Mouse (Mus musculus): Measurements from ENCODE around the gene Kcp. TPM values are rescaled to one million over a fixed set of nuclear protein-coding genes. Genes with fewer than 3 reads are reported as not detected.

Kcp gene
- polyA plus RNA-seq, 1 experiment, result 3.0 TPM

DNA sequence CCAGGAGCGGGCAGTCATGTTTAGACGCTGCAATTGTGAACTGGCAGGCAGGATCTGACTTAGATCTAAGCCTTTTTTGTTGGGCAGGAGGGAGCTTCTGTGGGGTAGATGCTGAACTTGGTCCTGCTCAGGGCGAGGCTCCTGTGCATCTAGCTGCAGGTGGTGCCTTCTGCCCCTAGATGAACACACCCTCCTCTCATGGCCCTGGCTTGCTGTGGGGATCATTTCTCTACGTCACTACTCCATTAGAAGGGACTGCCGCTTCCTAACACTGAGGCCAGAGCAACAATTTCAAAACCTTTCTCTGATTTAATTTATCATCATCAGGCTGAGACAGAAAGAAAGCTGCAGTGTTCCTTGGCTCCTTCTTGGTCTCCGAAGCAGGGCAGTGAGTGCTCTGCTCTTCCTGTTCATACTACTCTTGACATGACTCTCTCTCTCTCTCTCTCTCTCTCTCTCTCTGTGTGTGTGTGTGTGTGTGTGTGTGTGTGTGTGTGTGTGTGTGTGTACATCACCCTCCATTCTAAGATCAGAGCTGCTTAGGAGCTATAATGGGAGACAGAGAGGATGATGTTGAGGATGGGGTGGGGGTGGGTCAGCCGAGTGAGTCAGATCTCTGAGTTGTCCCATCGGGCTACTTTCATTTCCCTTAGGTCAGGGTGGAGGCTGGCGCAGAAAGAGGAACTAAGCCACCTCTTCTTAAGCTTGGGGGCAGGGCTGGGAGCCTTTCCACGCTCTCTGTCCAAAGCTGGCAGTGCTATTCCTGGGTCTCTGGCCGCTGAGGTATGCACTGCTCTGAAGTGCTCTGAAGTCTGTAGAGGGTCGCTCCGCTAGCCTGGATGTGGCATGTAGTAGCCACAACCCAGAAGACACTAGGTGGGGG is 21.1 kb upstream of the Kcp start:
- H3K4me3 ChIP-seq (ENCODE audit: low read depth, low read length), result peak overlapping the region; percentile 81
- 25% methylated on average over 13 of the region's 13 CpGs for WGBS
- H3K27me3 ChIP-seq (ENCODE audit: control insufficient read depth, insufficient read depth, low read length), result peaks cover 9% of the 10 kb centered on the region
- TF ChIP-seq CTCF (IDR thresholded peaks at IDR 0.05; ENCODE audit: extremely low read depth, insufficient read length, insufficient replicate concordance, low read depth, low read length) (no peak), POLR2A (IDR thresholded peaks at IDR 0.05; ENCODE audit: low read depth, low read length) (no peak)
- H3K4me1 ChIP-seq (ENCODE audit: control insufficient read depth, insufficient read depth, insufficient read length, low read length), result peaks cover 18% of the 10 kb centered on the region; the same call in 1 of the 2 replicates
- H3K36me3 ChIP-seq (ENCODE audit: control insufficient read depth, insufficient read depth, low read length), result no peaks in the 10 kb centered on the region
- peak overlapping the region; percentile 53 for H3K27ac ChIP-seq (ENCODE audit: insufficient read depth, low read depth, low read length)

- peak overlapping the region; percentile 53 for H3K27ac ChIP-seq (ENCODE audit: insufficient read depth, low read depth, low read length)
- H3K4me1 ChIP-seq (ENCODE audit: control insufficient read depth, insufficient read depth, insufficient read length, low read length), result peaks cover 21% of the 10 kb centered on the region; the same call in 1 of the 2 replicates
- H3K4me3 ChIP-seq (ENCODE audit: low read depth, low read length), result peak overlapping the region; percentile 81
- H3K36me3 ChIP-seq (ENCODE audit: control insufficient read depth, insufficient read depth, low read length), result no peaks in the 10 kb centered on the region
- TF ChIP-seq CTCF (IDR thresholded peaks at IDR 0.05; ENCODE audit: extremely low read depth, insufficient read length, insufficient replicate concordance, low read depth, low read length) (no peak), POLR2A (IDR thresholded peaks at IDR 0.05; ENCODE audit: low read depth, low read length) (0 out of 2 replicates have a peak, but pooled peaks have one; percentile 13)
- 10% methylated on average over 8 of the region's 8 CpGs for WGBS
- H3K27me3 ChIP-seq (ENCODE audit: control insufficient read depth, insufficient read depth, low read length), result peaks cover 9% of the 10 kb centered on the region
Observed at GRCm38 (mm10) chr6:29528165-29528505, 20.4 kb upstream of the Kcp start.

GRCm38 (mm10) chr6:29527361-29528164 is 19.8 kb upstream of the Kcp start:
- no peaks in the 10 kb centered on the region for H3K36me3 ChIP-seq (ENCODE audit: control insufficient read depth, insufficient read depth, low read length)
- H3K27me3 ChIP-seq (ENCODE audit: control insufficient read depth, insufficient read depth, low read length), result peaks cover 9% of the 10 kb centered on the region
- peak overlapping the region; percentile 53; the same call in 1 of the 2 replicates for H3K27ac ChIP-seq (ENCODE audit: insufficient read depth, low read depth, low read length)
- H3K4me3 ChIP-seq (ENCODE audit: low read depth, low read length), result peak overlapping the region; percentile 81
- H3K4me1 ChIP-seq (ENCODE audit: control insufficient read depth, insufficient read depth, insufficient read length, low read length), result peaks cover 21% of the 10 kb centered on the region; the same call in 1 of the 2 replicates
- no peak for TF ChIP-seq CTCF (IDR thresholded peaks at IDR 0.05; ENCODE audit: extremely low read depth, insufficient read length, insufficient replicate concordance, low read depth, low read length)
- TF ChIP-seq POLR2A (IDR thresholded peaks at IDR 0.05; ENCODE audit: low read depth, low read length), result no peak; the same call in 1 of the 2 replicates
- 5% methylated on average over 34 of the region's 34 CpGs for WGBS

DNA sequence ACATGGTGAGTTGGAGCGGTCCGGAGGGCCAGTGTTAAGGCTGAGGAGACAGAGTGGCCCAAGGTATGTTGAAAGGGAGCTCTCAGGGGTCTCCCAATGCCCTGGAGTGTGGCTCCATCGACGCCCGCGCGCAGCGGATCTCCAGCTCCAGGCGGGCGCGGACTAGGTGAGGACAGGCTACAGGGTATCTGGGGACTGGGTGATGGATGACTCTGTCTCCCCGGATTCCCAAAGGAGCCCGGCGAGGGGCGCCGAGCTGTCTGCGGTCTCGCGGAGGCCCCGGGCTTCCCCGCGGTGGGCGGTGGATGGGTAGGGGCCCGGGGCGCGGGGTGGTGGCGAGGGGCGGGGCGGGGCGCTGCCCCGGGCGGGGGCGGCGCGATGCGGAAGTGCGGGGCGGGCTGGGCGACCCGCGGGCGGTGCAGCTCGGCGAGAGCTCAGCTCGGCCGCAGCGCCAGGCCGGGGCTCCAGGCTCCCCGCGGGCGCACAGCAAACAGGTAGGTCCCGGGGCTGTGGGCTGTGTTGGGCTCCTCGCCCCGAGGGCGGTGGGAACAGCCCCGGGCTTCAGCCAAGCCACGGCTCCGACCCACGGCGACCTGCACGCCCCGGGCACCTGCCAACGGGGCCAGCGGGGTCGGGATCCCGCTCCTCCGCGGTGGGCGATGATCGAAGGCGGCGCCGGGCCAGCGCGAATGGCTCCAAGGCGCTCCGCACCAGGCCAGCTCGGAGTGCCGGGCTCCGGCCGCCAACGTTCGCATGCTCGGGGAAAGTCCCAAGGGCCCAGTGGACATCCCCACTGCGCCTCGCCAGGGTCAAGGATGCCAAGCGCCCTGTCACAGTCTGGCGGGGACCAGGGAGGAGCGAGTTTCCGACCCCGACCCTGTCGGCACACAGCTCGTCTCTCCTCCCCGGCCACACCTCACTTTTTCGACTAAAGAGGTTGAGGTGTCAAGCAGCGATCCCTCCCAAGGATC is 18.8 kb upstream of the Kcp start, which contains the start of gene Irf5:
Gene Irf5, plus strand, starts transcription at position 345 of the 971 bp plus-strand sequence.
- Histone ChIP-seq H3K36me3 (ENCODE audit: control insufficient read depth, insufficient read depth, low read length) (no peaks in the 10 kb centered on the region), H3K4me3 (ENCODE audit: low read depth, low read length) (peak within 1 kb of the TSS; percentile 81), H3K27me3 (ENCODE audit: control insufficient read depth, insufficient read depth, low read length) (peaks cover 9% of the 10 kb centered on the region), H3K27ac (ENCODE audit: insufficient read depth, low read depth, low read length) (peak within 1 kb of the TSS; percentile 11; the same call in 1 of the 2 replicates), H3K4me1 (ENCODE audit: control insufficient read depth, insufficient read depth, insufficient read length, low read length) (peaks cover 21% of the 10 kb centered on the region; the same call in 1 of the 2 replicates)
- WGBS, result 2% methylated on average over 84 of the region's 96 CpGs
- TF ChIP-seq POLR2A (IDR thresholded peaks at IDR 0.05; ENCODE audit: low read depth, low read length) (no peak), CTCF (IDR thresholded peaks at IDR 0.05; ENCODE audit: extremely low read depth, insufficient read length, insufficient replicate concordance, low read depth, low read length) (no peak)

DNA sequence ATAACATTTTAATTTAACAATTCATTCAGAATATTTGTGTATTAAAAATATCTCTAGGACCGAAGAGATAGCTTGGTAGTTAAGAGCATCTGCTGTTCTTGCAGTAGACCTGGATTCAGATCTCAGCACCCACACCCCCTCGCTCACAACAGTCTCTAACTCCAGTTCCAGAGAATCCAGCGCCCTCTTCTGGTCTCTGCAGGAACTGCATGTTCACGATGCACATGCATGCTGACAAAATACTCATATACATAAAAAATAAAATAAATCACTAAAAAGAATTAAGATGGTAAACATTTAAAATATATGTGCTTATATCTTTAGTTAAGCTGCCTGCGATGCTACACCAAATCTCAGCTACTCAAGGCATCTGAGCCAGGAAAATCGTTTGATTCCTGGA is 17.5 kb upstream of the Kcp start:
- no peak for TF ChIP-seq POLR2A (IDR thresholded peaks at IDR 0.05; ENCODE audit: low read depth, low read length)
- peak; percentile 58; the same call in 1 of the 2 replicates for TF ChIP-seq CTCF (IDR thresholded peaks at IDR 0.05; ENCODE audit: extremely low read depth, insufficient read length, insufficient replicate concordance, low read depth, low read length)
- WGBS, result 76% methylated on average over 6 of the region's 6 CpGs
- Histone ChIP-seq H3K27ac (ENCODE audit: insufficient read depth, low read depth, low read length) (no peak overlapping the region), H3K36me3 (ENCODE audit: control insufficient read depth, insufficient read depth, low read length) (no peaks in the 10 kb centered on the region), H3K4me1 (ENCODE audit: control insufficient read depth, insufficient read depth, insufficient read length, low read length) (peaks cover 21% of the 10 kb centered on the region; the same call in 1 of the 2 replicates), H3K4me3 (ENCODE audit: low read depth, low read length) (no peak overlapping the region), H3K27me3 (ENCODE audit: control insufficient read depth, insufficient read depth, low read length) (peaks cover 9% of the 10 kb centered on the region)

DNA sequence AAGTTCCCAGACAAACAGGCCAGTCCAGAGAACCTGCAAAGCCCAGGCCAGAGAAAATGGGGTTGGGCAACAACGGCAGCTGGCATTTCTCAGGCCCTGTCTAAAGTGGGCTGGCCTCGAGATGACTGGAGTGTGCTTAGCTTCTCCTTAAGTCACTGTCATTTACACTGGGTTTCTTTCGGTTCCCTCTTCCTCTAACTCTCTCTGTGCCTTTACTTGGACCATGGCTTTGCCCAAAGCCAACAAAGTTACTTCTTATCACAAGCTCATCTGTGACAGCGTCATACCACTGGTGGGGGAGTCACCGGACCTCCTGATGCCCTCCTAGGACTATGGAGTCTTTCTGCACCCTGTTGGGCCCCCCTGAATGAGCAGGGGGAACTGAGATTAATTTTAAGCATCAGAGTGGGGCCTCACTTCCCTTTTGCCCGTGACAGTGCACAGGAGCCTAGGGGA is 16.3 kb upstream of the Kcp start:
- Histone ChIP-seq H3K27ac (ENCODE audit: insufficient read depth, low read depth, low read length) (peak overlapping the region; percentile 74), H3K4me1 (ENCODE audit: control insufficient read depth, insufficient read depth, insufficient read length, low read length) (peaks cover 19% of the 10 kb centered on the region; the same call in 1 of the 2 replicates), H3K36me3 (ENCODE audit: control insufficient read depth, insufficient read depth, low read length) (no peaks in the 10 kb centered on the region), H3K27me3 (ENCODE audit: control insufficient read depth, insufficient read depth, low read length) (peaks cover 9% of the 10 kb centered on the region), H3K4me3 (ENCODE audit: low read depth, low read length) (no peak overlapping the region)
- TF ChIP-seq CTCF (IDR thresholded peaks at IDR 0.05; ENCODE audit: extremely low read depth, insufficient read length, insufficient replicate concordance, low read depth, low read length) (no peak), POLR2A (IDR thresholded peaks at IDR 0.05; ENCODE audit: low read depth, low read length) (no peak)
- WGBS, result 53% methylated on average over 6 of the region's 6 CpGs

Data from small intestine, adult 2 months (tissue).